Mouse (Mus musculus) c-Kit-positive CD71-positive TER-119-negative erythroid progenitor cells, embryonic 14.5 days (primary cell): ENCODE data around the gene Pcolce.
"Not testable (repeated sequence)": the region's sequence is repeated elsewhere in the genome, so short reads cannot be mapped to it uniquely, and the experiment has no call there.

Experiments
- DNase-seq: peaks from one replicate; pipeline ENCODE4 v3.0.0-alpha.2; 2013; ENCODE audit warnings: low read depth

Pcolce gene

GRCm38 (mm10) chr5:137629306-137629721 lies 15.7 kb upstream of the Pcolce start:
- DNase-seq: no peak

- DNase-seq: peak; percentile 100
Measured at GRCm38 (mm10) chr5:137628498-137629305, 15.1 kb upstream of the Pcolce start, which contains the start of the genes Fbxo24, Lrch4 and Gm20605. Gene Fbxo24, minus strand, starts transcription at chr5:137629002. Gene Lrch4, plus strand, starts transcription at chr5:137629121. Gene Gm20605, plus strand, starts transcription at chr5:137629175.

- DNase-seq: no peak
Measured at GRCm38 (mm10) chr5:137627991-137628390, 14.4 kb upstream of the Pcolce start.

- no peak for DNase-seq
Measured at GRCm38 (mm10) chr5:137623937-137624530, 10.4 kb upstream of the Pcolce start.

GRCm38 (mm10) chr5:137615347-137615746 lies 1.8 kb upstream of the Pcolce start:
- DNase-seq: no peak

- not testable (repeated sequence) for DNase-seq
Measured at GRCm38 (mm10) chr5:137614921-137615320, 1.3 kb upstream of the Pcolce start.

GRCm38 (mm10) chr5:137613076-137613475 lies 508 bp downstream of the Pcolce start:
- DNase-seq: no peak

- no peak for DNase-seq
Measured at GRCm38 (mm10) chr5:137611245-137611602, 2.4 kb downstream of the Pcolce start.

- no peak for DNase-seq
Measured at GRCm38 (mm10) chr5:137610548-137611244, 2.9 kb downstream of the Pcolce start.

- no peak for DNase-seq
Measured at GRCm38 (mm10) chr5:137610056-137610455, 3.5 kb downstream of the Pcolce start.

GRCm38 (mm10) chr5:137609292-137609691 lies 4.3 kb downstream of the Pcolce start:
- no peak for DNase-seq

- DNase-seq: no peak
Measured at GRCm38 (mm10) chr5:137608654-137609190, 4.9 kb downstream of the Pcolce start.

- DNase-seq: no peak
Measured at GRCm38 (mm10) chr5:137607860-137608653, 5.5 kb downstream of the Pcolce start.

- DNase-seq: peak; percentile 38
Measured at GRCm38 (mm10) chr5:137601365-137601729, 12.2 kb downstream of the Pcolce start.

GRCm38 (mm10) chr5:137600619-137601364 lies 12.8 kb downstream of the Pcolce start, which contains the start of gene Mospd3:
Gene Mospd3, minus strand, starts transcription at chr5:137601058.
- DNase-seq: peak; percentile 98

- DNase-seq: no peak
Measured at GRCm38 (mm10) chr5:137600281-137600618, 13.3 kb downstream of the Pcolce start.

- no peak for DNase-seq
Measured at GRCm38 (mm10) chr5:137599600-137599999, 14.0 kb downstream of the Pcolce start.

- no peak for DNase-seq
Measured at GRCm38 (mm10) chr5:137598100-137598826, 15.3 kb downstream of the Pcolce start.

- DNase-seq: no peak
Measured at GRCm38 (mm10) chr5:137597625-137598024, 16.0 kb downstream of the Pcolce start.

- no peak for DNase-seq
Measured at GRCm38 (mm10) chr5:137596601-137597261, 16.9 kb downstream of the Pcolce start.
